Mouse (Mus musculus): ENCODE results near the gene Gdpd5. TPM values are rescaled to one million over a fixed set of nuclear protein-coding genes. Genes with fewer than 3 reads are reported as not detected.

Gdpd5 gene
- polyA plus RNA-seq (2015; fragmentation: Nextera tagmentation; extraction: Ambion mirVana), result 51.8 and 53.3 TPM in 2 replicates

DNA sequence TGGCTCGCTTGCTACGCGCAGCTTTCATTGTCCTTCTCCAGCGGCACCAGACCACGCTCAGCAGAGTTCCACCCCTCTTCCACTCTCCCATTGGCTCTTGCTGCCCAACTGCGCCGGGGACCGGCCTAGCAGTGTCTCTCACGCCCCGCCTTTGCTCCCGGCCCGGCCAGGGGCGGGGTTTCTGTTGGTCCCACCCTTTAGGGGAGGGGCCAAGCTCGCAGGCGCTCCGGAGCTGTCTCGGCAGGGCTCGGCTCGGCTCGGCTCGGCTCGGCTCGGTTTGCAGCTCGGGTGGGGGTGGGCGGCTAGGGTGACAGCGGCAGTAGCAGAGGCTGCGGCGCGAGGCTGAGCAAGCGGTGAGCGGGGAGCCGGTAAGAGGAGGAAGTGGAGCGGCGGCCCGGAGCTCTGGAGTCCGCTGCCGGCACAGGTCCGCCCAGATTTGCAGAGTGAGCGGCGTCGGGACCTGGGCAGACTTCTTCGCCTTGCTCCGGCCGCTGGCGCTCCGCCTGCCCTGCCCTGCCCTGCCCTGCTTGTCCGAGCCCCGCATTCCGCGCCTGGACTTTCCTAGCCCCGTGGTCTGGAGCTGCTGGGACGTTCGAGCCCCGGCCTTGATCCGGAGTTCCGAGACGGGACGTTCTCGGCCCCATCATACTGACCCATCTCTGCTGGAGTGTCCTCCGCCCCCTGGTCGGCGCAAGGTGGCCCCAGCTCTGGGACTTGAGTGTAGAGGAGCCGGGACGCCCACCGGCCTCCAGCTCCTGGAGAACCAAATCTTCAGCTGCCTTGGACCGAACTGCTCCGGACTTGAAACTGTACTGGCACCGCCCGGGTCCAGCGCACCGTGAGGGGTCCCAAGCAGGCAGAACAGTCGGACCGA lies at the start of gene Gdpd5:
Gdpd5 (plus strand) TSS at position 201 of the 874 bp plus-strand sequence.
- ATAC-seq (replicated peaks), result peak; percentile 96
- Histone ChIP-seq H3K9me3 (no peaks in the 10 kb centered on the region), H3K4me3 (peak within 1 kb of the TSS; percentile 83), H3K36me3 (replicated peaks) (no peaks in the 10 kb centered on the region), H3K4me1 (peaks cover 49% of the 10 kb centered on the region), H3K9ac (peak within 1 kb of the TSS; percentile 87), H3K27ac (peak within 1 kb of the TSS; percentile 98), H3K4me2 (peak within 1 kb of the TSS; percentile 85), H3K27me3 (replicated peaks) (no peaks in the 10 kb centered on the region)
- WGBS, result under 1% methylated on average over 73 of the region's 73 CpGs

DNA sequence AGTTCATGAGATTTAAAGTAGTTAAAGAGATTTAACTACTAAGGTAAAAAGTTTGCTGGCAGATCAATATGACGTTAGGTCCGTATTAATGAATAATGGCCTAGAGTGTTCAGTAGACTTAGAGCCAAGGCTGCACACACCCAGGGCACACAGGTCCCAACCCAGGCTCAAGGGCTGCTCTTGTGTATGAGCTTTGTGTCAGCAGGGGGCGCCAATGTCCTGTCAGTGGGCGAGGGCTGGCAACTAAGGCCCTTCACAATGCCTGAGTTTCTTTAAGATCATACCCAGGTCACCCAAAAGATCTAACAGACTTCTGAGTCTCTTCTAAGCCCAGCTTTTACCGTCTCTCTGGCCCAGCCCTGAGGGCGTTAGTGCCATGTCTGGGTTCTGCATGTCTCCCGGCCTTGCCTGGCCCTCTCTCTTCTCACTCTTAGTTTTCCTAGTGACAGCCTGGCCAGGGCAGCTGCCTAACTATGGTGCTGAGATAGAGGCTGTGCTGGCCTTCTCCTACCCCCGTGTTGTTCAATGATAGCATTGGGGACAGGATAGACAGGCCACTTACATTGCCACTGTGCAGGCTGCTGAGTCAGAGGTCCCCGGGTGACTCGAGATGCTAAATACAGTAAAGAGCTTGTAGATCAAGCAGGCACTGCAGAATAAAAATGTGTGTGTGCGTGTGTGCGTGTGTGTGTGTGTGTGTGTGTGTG lies 48.3 kb upstream of the Gdpd5 start:
- peaks cover 27% of the 10 kb centered on the region for H3K36me3 ChIP-seq (replicated peaks)
- no peak overlapping the region for H3K4me2 ChIP-seq
- no peaks in the 10 kb centered on the region for H3K9me3 ChIP-seq
- no peak overlapping the region for H3K27ac ChIP-seq
- no peak overlapping the region for H3K4me3 ChIP-seq
- no peaks in the 10 kb centered on the region for H3K27me3 ChIP-seq (replicated peaks)
- 45% methylated on average over 12 of the region's 12 CpGs for WGBS
- H3K4me1 ChIP-seq, result peaks cover 8% of the 10 kb centered on the region; the same call in 1 of the 2 replicates
- no peak; the same call in 1 of the 2 replicates for ATAC-seq (replicated peaks)
- no peak overlapping the region for H3K9ac ChIP-seq

DNA sequence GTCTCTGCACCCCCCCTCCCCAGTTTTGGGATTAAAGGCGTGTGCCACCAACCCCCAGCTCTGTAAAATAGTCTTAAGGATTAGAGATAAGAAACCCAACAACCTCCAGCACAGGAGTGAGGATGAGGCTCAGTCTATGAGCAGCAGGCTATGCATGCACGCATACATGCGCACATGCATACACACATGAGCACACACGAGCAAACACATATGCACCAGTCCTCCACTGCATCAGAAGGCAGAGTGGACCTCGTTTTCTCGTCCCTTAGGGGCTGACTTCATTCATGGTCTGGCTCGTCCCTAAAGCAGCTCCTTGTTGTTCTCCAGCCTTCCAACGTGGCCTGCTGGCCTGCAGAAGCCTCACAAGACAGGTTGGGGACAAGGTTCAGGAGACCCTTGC lies 40.5 kb upstream of the Gdpd5 start:
- H3K9me3 ChIP-seq, result no peaks in the 10 kb centered on the region
- H3K9ac ChIP-seq, result no peak overlapping the region
- no peak overlapping the region for H3K4me3 ChIP-seq
- no peaks in the 10 kb centered on the region for H3K4me1 ChIP-seq
- no peak overlapping the region for H3K4me2 ChIP-seq
- no peak overlapping the region for H3K27ac ChIP-seq
- no peaks in the 10 kb centered on the region for H3K27me3 ChIP-seq (replicated peaks)
- WGBS, result 81% methylated on average over 8 of the region's 8 CpGs
- peaks cover 22% of the 10 kb centered on the region for H3K36me3 ChIP-seq (replicated peaks)
- ATAC-seq (replicated peaks), result no peak

DNA sequence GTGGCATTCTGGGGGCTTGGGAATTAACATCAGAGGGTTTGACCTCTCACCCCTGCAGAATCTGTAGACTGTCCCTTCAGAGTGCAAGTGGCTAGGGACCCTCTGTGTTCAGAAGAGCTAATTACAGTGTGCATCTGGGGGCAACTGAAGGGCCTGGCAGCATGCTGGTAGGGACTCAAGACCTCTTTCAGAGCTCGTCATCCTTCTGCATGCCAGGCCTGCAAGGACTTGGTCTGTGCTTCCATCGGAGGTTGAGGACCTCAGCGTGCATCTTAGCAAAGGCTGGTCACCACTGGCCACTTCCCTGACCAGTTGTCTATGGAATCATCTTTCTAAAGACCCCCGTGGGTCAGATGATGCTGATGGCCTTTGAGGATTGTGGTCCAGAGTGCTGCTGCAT lies 37.6 kb upstream of the Gdpd5 start:
- 89% methylated on average over 4 of the region's 4 CpGs for WGBS
- Histone ChIP-seq H3K9ac (no peak overlapping the region), H3K9me3 (no peaks in the 10 kb centered on the region), H3K4me2 (no peak overlapping the region), H3K36me3 (replicated peaks) (no peaks in the 10 kb centered on the region), H3K4me1 (no peaks in the 10 kb centered on the region), H3K27me3 (replicated peaks) (no peaks in the 10 kb centered on the region), H3K4me3 (no peak overlapping the region), H3K27ac (no peak overlapping the region)
- no peak for ATAC-seq (replicated peaks)

DNA sequence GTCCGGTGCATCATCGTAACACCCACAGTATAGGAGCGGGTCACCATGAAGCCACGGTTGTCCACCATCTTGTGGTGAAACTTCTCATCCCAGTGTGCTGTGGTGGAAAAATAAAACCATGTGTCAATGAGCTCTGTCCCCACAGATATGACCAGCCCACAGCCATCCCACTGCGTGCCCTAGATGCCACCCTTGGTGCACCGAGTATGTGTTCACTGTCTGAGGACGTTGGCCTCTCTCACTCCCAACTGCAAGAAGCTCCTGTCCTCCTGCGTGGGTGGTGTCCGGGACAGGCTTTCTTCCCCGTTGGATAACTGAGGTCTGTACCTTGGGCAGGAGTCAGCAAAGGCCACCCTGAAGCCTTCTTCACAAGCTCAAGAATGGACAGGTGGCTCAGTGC lies 33.9 kb upstream of the Gdpd5 start:
- Histone ChIP-seq H3K4me1 (peaks cover 20% of the 10 kb centered on the region), H3K9ac (no peak overlapping the region), H3K9me3 (no peaks in the 10 kb centered on the region), H3K36me3 (replicated peaks) (no peaks in the 10 kb centered on the region), H3K4me2 (no peak overlapping the region), H3K4me3 (no peak overlapping the region), H3K27ac (no peak overlapping the region), H3K27me3 (replicated peaks) (no peaks in the 10 kb centered on the region)
- ATAC-seq (replicated peaks), result no peak
- 97% methylated on average over 10 of the region's 10 CpGs for WGBS

DNA sequence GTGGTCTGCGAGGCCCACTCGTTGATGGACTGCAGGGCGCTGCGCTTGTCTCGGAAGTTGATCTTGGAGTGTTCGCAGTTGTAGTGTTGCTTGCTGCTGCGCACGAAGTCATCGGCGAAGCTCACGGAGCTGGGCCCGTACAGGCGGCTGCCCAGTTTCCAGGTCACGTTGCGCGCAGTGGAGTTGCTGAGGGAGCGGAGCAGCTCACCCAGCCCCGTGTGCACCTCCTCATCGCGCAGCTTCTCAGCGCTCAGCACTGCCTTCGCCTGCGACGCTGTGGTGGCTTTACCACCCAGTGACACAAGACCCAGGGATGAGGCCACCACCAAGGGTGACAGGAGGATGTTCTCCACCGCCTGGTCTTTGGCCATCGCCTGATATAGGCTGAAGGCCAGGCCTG lies 32.3 kb upstream of the Gdpd5 start:
- H3K36me3 ChIP-seq (replicated peaks), result no peaks in the 10 kb centered on the region
- H3K4me3 ChIP-seq, result no peak overlapping the region
- no peak overlapping the region for H3K9ac ChIP-seq
- WGBS, result 97% methylated on average over 26 of the region's 26 CpGs
- no peak for ATAC-seq (replicated peaks)
- no peaks in the 10 kb centered on the region for H3K27me3 ChIP-seq (replicated peaks)
- H3K27ac ChIP-seq, result no peak overlapping the region
- H3K9me3 ChIP-seq, result no peaks in the 10 kb centered on the region
- H3K4me1 ChIP-seq, result peaks cover 33% of the 10 kb centered on the region
- no peak overlapping the region for H3K4me2 ChIP-seq

DNA sequence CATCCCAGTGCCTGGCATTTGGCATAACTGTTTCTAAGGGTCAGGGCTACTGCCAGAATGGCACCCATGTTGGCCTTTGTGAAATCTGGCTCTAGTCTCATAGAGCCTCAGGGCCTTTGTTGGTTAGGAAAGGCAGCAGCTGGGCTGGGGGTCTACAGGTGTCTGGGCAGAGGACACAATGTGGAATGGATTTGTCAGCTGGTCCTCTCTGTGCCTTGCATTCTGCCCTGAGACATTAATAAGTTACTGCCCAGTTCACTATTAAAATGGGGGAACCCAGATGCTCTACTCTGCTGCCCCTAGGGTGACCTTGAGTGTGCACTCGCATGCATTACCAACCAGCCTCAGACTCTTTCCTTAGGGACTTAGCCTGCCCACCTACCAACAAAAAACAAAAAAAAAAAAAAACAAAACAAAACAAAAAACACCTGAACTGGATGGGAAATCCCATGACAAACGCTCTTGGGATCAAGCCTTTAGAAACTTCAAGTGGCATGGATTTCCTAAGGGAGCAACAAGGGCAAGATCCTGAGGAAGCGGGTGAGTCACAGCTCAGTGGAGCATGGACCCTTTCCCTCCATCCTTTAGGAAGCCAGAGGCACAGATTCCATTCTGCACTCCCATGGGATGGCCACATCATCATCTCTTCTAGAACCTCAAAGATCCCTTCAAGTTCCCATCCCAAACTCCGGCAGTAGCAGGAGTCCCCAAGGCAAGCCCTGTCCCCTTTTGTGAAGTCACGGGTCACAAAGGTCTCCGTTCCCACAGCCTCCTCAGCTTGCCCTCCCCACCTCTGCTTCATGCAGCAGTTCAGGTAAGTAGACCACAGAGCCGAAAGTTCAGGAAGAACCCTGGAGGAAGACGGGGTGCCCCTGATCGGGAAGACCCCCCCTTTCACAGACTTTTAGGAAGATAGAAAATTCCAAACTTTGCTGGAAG lies 31.2 kb upstream of the Gdpd5 start:
- no peaks in the 10 kb centered on the region for H3K9me3 ChIP-seq
- peaks cover 38% of the 10 kb centered on the region for H3K4me1 ChIP-seq
- no peaks in the 10 kb centered on the region for H3K27me3 ChIP-seq (replicated peaks)
- peak overlapping the region; percentile 49 for H3K4me2 ChIP-seq
- H3K36me3 ChIP-seq (replicated peaks), result no peaks in the 10 kb centered on the region
- no peak for ATAC-seq (replicated peaks)
- 68% methylated on average over 9 of the region's 9 CpGs for WGBS
- no peak overlapping the region for H3K9ac ChIP-seq
- H3K27ac ChIP-seq, result no peak overlapping the region
- no peak overlapping the region for H3K4me3 ChIP-seq

DNA sequence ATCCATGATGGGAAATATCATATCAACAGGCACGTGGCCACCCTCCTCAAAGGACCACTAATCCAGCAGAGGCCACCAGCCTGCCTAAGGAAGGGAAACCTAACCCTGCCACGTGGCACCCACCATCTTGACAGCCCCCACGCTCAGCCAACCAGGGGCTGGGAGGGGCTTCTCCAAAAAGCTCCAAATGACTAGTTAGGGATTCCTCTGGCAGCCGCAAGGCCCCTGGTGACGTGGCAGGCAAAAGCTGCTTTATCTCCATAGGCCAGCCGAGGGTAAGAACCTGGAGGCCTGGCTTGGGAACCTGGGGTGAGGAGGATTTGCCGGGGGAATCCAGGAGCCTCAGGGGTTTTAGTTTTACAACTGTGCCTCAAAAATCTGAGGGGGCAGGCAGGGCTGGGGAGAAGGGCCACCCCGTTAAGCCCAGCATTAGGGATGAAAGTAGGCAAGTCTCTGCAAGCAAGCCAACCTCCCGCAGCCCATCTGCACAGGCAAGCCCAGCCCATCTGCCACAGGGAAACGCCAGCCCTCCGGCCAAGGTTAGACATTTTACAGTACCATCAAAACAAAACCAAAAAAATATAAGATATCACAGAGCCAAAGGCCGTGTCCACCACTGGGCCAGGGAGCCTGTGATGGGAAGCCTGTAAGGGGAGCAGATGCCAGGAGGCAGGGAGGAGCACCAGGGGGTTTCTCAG lies 30.0 kb upstream of the Gdpd5 start:
- Histone ChIP-seq H3K4me2 (peak overlapping the region; percentile 49), H3K27me3 (replicated peaks) (no peaks in the 10 kb centered on the region), H3K4me1 (peaks cover 50% of the 10 kb centered on the region), H3K9me3 (no peaks in the 10 kb centered on the region), H3K36me3 (replicated peaks) (no peaks in the 10 kb centered on the region), H3K27ac (peak overlapping the region; percentile 72), H3K9ac (peak overlapping the region; percentile 15), H3K4me3 (peak overlapping the region; percentile 32)
- WGBS, result 9% methylated on average over 12 of the region's 12 CpGs
- ATAC-seq (replicated peaks), result no peak

DNA sequence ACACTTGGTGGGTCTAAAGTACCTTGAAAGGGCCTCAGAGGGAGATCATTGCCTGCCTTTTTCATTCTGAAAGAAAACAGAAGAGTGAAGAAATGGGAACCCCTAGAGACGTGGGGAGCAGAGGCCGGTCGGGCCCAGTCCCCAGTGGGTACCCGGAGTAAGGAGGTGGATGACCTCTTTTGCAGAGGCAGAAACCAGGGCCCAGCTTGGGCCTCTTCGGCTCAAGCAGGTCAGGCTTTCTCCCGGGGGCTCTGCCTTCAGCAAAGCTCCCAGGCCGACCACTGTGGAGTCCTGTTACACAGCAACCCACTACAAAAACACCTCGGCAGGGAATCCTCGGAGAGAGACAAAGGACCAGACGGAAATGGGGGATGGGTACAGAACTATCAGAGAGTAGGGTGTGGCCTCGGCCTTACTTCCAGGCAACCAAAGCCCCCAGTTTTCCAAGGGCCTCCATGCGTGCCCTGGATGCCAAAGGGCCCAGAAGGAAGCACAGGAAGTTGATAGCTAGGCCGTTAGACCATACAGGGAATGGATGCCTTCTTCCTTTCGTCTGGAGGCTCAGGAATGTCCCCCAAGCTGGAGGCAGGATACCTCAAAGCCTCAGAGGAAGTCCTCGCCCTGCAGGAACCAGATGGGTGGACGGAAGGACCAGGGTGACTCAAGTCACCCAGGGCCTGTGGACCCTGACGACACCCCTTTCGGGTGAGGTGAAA lies 29.3 kb upstream of the Gdpd5 start:
- ATAC-seq (replicated peaks), result peak; percentile 7; the same call in 1 of the 2 replicates
- H3K9me3 ChIP-seq, result no peaks in the 10 kb centered on the region
- 9% methylated on average over 18 of the region's 18 CpGs for WGBS
- H3K4me2 ChIP-seq, result peak overlapping the region; percentile 49
- peaks cover 57% of the 10 kb centered on the region for H3K4me1 ChIP-seq
- H3K27me3 ChIP-seq (replicated peaks), result no peaks in the 10 kb centered on the region
- no peaks in the 10 kb centered on the region for H3K36me3 ChIP-seq (replicated peaks)
- peak overlapping the region; percentile 32 for H3K4me3 ChIP-seq
- peak overlapping the region; percentile 15 for H3K9ac ChIP-seq
- peak overlapping the region; percentile 72 for H3K27ac ChIP-seq

DNA sequence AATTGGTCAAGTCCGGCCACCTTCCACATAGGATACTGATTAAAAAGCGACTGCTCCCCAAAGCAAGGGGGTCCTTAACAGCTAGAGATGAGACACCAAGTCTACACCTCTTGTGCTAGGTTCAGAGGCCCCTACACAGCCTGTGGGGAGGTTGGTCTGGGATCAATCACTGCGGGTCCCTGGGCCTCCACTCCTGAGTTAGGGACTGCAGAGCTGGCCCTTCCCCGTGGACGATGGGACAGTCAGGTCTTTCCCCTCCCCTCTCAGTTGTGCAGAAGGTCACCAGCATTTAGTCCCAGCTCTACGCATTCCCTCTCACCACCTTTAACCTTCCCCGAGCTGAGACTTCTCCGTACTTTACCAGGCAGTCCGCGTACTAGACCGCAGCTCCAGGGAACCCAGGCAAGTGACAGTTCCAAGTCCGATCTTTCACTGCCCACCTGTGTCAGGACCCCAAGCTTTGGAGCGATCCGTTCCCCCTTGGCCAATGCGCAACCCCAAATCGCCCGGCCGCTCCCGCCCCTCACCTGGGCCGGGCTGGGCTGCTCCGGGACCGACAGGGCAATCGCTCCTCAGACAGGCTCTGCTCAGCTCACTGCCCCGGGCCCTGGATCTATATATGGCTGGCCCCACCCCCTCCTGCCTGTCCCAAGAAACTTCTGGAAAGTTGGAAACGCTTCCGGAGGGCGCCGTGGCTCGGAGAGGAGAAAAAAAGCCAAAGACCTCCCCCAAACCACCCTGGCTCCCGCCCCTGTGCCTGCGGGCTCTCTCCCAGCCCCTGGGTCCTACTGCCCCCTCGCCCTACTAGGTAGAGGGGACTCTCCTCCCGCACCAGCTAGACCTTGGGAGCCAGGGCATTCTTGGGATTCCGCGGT lies 28.5 kb upstream of the Gdpd5 start, which contains the start of gene Serpinh1:
Serpinh1 (minus strand) TSS at position 714 of the 875 bp plus-strand sequence.
- Histone ChIP-seq H3K4me3 (peak within 1 kb of the TSS; percentile 32), H3K4me1 (peaks cover 62% of the 10 kb centered on the region), H3K4me2 (peak within 1 kb of the TSS; percentile 49), H3K36me3 (replicated peaks) (no peaks in the 10 kb centered on the region), H3K27ac (peak within 1 kb of the TSS; percentile 72), H3K27me3 (replicated peaks) (no peaks in the 10 kb centered on the region), H3K9ac (peak within 1 kb of the TSS; percentile 26), H3K9me3 (no peaks in the 10 kb centered on the region)
- WGBS, result 3% methylated on average over 35 of the region's 35 CpGs
- ATAC-seq (replicated peaks), result peak; percentile 25; the same call in 1 of the 2 replicates
